Mouse (Mus musculus) heart, embryonic 11.5 days (tissue): ENCODE measurements around the gene Cdhr1. TPM values are rescaled to one million over a fixed set of nuclear protein-coding genes. Genes with fewer than 3 reads are reported as not detected.

Experiments
- ATAC-seq: fragments of 200-750 bp; cut with Nextera tagmentation; replicated peaks from 2 replicates; pipeline ENCODE4 v1.8.0; 2017; ENCODE audit warnings: moderate library complexity; ENCODE audit not compliant: insufficient number of reproducible peaks, low FRiP score, low TSS enrichment
- H3K27ac ChIP-seq: fragments of 300-500 bp; sonication (generic); 2 replicates; pipeline ENCODE4 v1.5.1; 2014; ENCODE audit warnings: mild to moderate bottlenecking, low read depth, low read length
- H3K27me3 ChIP-seq: fragments of 300-500 bp; sonication (generic); 2 replicates; pipeline ENCODE4 v1.6.1; 2014; ENCODE audit warnings: mild to moderate bottlenecking, low read length, mixed read lengths; ENCODE audit not compliant: control insufficient read depth, insufficient read depth
- H3K36me3 ChIP-seq: fragments of 300-500 bp; sonication (generic); 2 replicates; pipeline ENCODE4 v1.6.1; 2014; ENCODE audit warnings: mild to moderate bottlenecking, low read length, moderate library complexity, mixed read lengths; ENCODE audit not compliant: control insufficient read depth, insufficient read depth
- H3K4me1 ChIP-seq: fragments of 300-500 bp; sonication (generic); 2 replicates; pipeline ENCODE4 v1.6.1; 2014; ENCODE audit warnings: low read length; ENCODE audit not compliant: control insufficient read depth, insufficient read depth
- H3K4me2 ChIP-seq: fragments of 300-500 bp; sonication (generic); 2 replicates; pipeline ENCODE4 v1.6.1; 2014; ENCODE audit warnings: mild to moderate bottlenecking, moderate library complexity
- H3K4me3 ChIP-seq: fragments of 300-500 bp; sonication (generic); 2 replicates; pipeline ENCODE4 v1.5.1; 2014; ENCODE audit warnings: low read depth, low read length
- H3K9ac ChIP-seq: fragments of 300-500 bp; sonication (generic); 2 replicates; pipeline ENCODE4 v1.6.1; 2014; ENCODE audit warnings: mild to moderate bottlenecking, low read depth, low read length, moderate library complexity
- H3K9me3 ChIP-seq: fragments of 300-500 bp; sonication (generic); replicated peaks from 2 replicates; pipeline ENCODE4 v1.6.1; 2016; ENCODE audit warnings: low read length; ENCODE audit not compliant: control insufficient read depth
- WGBS: fragments of 180-500 bp; shearing (Covaris S2); extraction: QIAGEN DNeasy Blood & Tissue Kit; methylation state at CpG from one replicate; pipeline ENCODE4 v1.1.7; 2014; ENCODE audit not compliant: insufficient replicate concordance; 5-methylcytosine and 5-hydroxymethylcytosine counted together
- polyA plus RNA-seq: library from polyadenylated mRNA; unstranded; fragments of >200 nt; fragmentation: Nextera tagmentation; extraction: Ambion mirVana; gene quantifications from 2 replicates; pipeline ENCODE4 v1.2.1, GENCODE M21; 2014

Cdhr1 gene
- polyA plus RNA-seq, 1 experiment from 2014 or later = 0.13 TPM

GRCm38 (mm10) chr14:37102484-37102883, 4.3 kb upstream of the Cdhr1 start:
- peaks cover 31% of the 10 kb centered on the region for H3K27me3 ChIP-seq
- no peaks in the 10 kb centered on the region for H3K36me3 ChIP-seq
- no peaks in the 10 kb centered on the region for H3K9me3 ChIP-seq
- WGBS = 71% methylated on average over 3 of the region's 3 CpGs
- H3K27ac ChIP-seq = no peak overlapping the region
- H3K4me3 ChIP-seq = no peak overlapping the region
- H3K9ac ChIP-seq = no peak overlapping the region
- H3K4me2 ChIP-seq = no peak overlapping the region
- peaks cover 15% of the 10 kb centered on the region for H3K4me1 ChIP-seq
- no peak for ATAC-seq

GRCm38 (mm10) chr14:37101531-37101930, 3.4 kb upstream of the Cdhr1 start:
- Histone ChIP-seq H3K27ac (no peak overlapping the region), H3K4me3 (no peak overlapping the region), H3K36me3 (no peaks in the 10 kb centered on the region), H3K4me2 (no peak overlapping the region), H3K9me3 (no peaks in the 10 kb centered on the region), H3K4me1 (peaks cover 15% of the 10 kb centered on the region), H3K9ac (no peak overlapping the region), H3K27me3 (peaks cover 40% of the 10 kb centered on the region)
- WGBS = 65% methylated on average over 5 of the region's 5 CpGs
- ATAC-seq = no peak

GRCm38 (mm10) chr14:37095556-37095955, 2.6 kb downstream of the Cdhr1 start:
- no peak for ATAC-seq
- H3K27me3 ChIP-seq = peaks cover 36% of the 10 kb centered on the region
- no peaks in the 10 kb centered on the region for H3K36me3 ChIP-seq
- H3K9me3 ChIP-seq = no peaks in the 10 kb centered on the region
- H3K4me2 ChIP-seq = no peak overlapping the region
- no peak overlapping the region for H3K27ac ChIP-seq
- WGBS = 67% methylated on average over 4 of the region's 4 CpGs
- H3K4me1 ChIP-seq = no peaks in the 10 kb centered on the region
- no peak overlapping the region for H3K4me3 ChIP-seq
- H3K9ac ChIP-seq = no peak overlapping the region

DNA sequence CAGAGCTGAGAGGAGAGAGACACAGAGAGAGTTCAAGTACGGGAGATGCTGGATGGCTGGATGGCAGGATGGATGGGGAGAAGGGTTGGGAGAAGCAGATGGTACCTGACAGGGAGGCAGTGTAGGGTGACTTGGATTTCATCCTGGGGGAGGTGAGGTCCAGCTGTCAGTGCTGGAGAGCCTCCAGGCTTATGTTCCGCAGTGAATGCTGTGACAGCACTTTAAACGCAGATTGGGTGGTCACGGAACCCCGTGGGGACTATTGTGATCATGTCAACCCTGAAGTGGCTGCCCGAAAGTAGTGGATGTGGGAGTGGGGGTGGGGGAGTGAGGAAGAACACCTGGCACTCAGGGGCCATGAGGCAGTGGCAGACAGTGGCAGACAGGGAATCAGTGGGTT, 3.7 kb downstream of the Cdhr1 start:
- Histone ChIP-seq H3K27me3 (peaks cover 34% of the 10 kb centered on the region), H3K4me1 (no peaks in the 10 kb centered on the region), H3K36me3 (no peaks in the 10 kb centered on the region), H3K9me3 (no peaks in the 10 kb centered on the region), H3K4me2 (no peak overlapping the region), H3K27ac (no peak overlapping the region), H3K4me3 (no peak overlapping the region), H3K9ac (no peak overlapping the region)
- 68% methylated on average over 6 of the region's 6 CpGs for WGBS
- no peak for ATAC-seq

DNA sequence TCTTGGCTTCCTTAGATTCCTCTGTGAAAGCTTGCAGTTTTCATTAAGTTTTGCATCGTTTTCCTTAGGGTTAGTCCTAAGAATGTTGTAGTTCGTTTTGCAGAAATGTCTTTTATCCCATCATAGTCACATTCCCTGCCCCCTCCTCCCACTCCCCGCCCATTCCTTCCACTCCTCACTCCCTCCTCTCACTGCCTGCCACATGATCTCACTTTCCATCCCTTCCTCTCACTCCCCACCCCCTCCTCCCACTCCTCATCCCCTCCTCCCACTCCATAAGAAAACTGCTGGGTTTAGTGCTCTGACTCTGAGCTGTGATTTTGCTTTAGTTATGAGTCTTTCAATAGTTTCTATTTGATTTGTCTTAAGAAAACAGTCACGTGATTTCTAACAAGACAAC, 14.4 kb downstream of the Cdhr1 start:
- Histone ChIP-seq H3K9me3 (no peaks in the 10 kb centered on the region), H3K27me3 (no peaks in the 10 kb centered on the region), H3K4me3 (no peak overlapping the region), H3K36me3 (no peaks in the 10 kb centered on the region), H3K27ac (no peak overlapping the region), H3K4me2 (no peak overlapping the region), H3K9ac (no peak overlapping the region), H3K4me1 (no peaks in the 10 kb centered on the region)
- 27% methylated on average over 4 of the region's 4 CpGs for WGBS
- ATAC-seq = no peak

GRCm38 (mm10) chr14:37080724-37081123, 17.4 kb downstream of the Cdhr1 start:
- no peak overlapping the region for H3K4me3 ChIP-seq
- H3K4me2 ChIP-seq = no peak overlapping the region
- 84% methylated on average over 1 of the region's 1 CpGs for WGBS
- H3K36me3 ChIP-seq = no peaks in the 10 kb centered on the region
- H3K4me1 ChIP-seq = no peaks in the 10 kb centered on the region
- no peaks in the 10 kb centered on the region for H3K27me3 ChIP-seq
- H3K27ac ChIP-seq = no peak overlapping the region
- no peak for ATAC-seq
- no peak overlapping the region for H3K9ac ChIP-seq
- no peaks in the 10 kb centered on the region for H3K9me3 ChIP-seq

- no peak overlapping the region for H3K27ac ChIP-seq
- no peaks in the 10 kb centered on the region for H3K27me3 ChIP-seq
- H3K4me3 ChIP-seq = no peak overlapping the region
- 18% methylated on average over 9 of the region's 9 CpGs for WGBS
- H3K36me3 ChIP-seq = no peaks in the 10 kb centered on the region
- H3K9me3 ChIP-seq = no peaks in the 10 kb centered on the region
- ATAC-seq = no peak
- H3K4me1 ChIP-seq = no peaks in the 10 kb centered on the region
- no peak overlapping the region for H3K9ac ChIP-seq
- no peak overlapping the region for H3K4me2 ChIP-seq
These were observed 29.6 kb downstream of the Cdhr1 start for GRCm38 (mm10) chr14:37068516-37068915.

DNA sequence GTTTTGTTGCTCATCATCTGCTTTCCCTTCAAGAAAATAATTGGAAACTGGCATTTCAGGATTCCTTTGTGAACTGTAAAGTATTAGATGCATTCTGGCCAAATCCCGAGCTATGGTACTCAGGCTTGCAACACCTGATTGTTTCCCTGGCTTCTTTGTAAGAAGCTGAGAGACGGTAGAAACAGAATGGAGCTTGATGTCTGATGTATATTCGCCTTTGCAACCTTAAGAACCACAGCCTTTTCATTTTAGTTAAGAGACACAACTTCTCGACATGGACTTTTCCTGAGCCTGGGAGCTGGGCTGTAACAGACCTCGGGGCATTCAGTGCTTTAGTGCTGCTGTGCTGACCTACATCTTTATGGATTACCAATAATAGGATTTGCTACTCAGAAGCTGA, 30.5 kb downstream of the Cdhr1 start, which contains the start of gene Lrit2:
Gene Lrit2, plus strand, starts transcription at position 301 of the 400 bp plus-strand sequence.
- Histone ChIP-seq H3K27ac (no peak within 1 kb of the TSS), H3K9ac (no peak within 1 kb of the TSS), H3K36me3 (no peaks in the 10 kb centered on the region), H3K27me3 (no peaks in the 10 kb centered on the region), H3K9me3 (no peaks in the 10 kb centered on the region), H3K4me2 (no peak within 1 kb of the TSS), H3K4me1 (no peaks in the 10 kb centered on the region), H3K4me3 (no peak within 1 kb of the TSS)
- ATAC-seq = no peak
- WGBS = 70% methylated on average over 5 of the region's 5 CpGs

DNA sequence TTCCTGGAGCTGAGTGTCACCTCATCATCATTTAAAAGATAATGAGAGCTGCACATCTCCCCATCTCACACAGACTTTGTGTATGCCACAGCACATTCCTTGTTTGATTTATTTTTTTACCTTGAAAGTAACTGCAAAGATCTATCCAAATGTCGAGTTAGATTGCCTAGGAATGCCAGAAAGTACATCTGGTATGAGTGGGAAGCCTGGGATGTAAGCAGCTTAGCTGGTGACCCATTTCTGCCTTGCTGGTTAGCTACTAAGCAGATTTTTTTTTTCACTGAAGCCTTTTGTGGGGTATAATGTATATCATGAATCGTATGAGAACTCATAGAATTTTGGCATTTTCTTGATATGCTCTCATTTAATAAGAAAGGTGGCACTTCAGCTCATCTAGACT, 31.5 kb downstream of the Cdhr1 start:
- Histone ChIP-seq H3K36me3 (no peaks in the 10 kb centered on the region), H3K27ac (no peak overlapping the region), H3K4me1 (no peaks in the 10 kb centered on the region), H3K27me3 (no peaks in the 10 kb centered on the region), H3K4me3 (no peak overlapping the region), H3K9me3 (no peaks in the 10 kb centered on the region), H3K4me2 (no peak overlapping the region), H3K9ac (no peak overlapping the region)
- ATAC-seq = no peak
- WGBS = 58% methylated on average over 2 of the region's 2 CpGs
